Mouse (Mus musculus) MEL (cell line): ENCODE measurements around the gene Rpn2. TPM values are rescaled to one million over a fixed set of nuclear protein-coding genes. Genes with fewer than 3 reads are reported as not detected.

Experiments used
- DNase-seq: peaks from one replicate; pipeline ENCODE4 v3.0.0; 2011; ENCODE audit warnings: low read depth, low spot score
- H3K27ac ChIP-seq: 2 replicates; pipeline ENCODE4 v1.5.1; 2012; ENCODE audit warnings: low read depth, mild to moderate bottlenecking, control low read depth, low read length, moderate library complexity; ENCODE audit not compliant: control insufficient read depth
- H3K27me3 ChIP-seq, 2 experiments: fragments of 150-350 bp in 1 of 2; sonication (generic) in 1 of 2; 2 replicates each; pipeline ENCODE4 v1.6.1; 2012; ENCODE audit warnings: low read length in 2 of 2, mild to moderate bottlenecking in 2 of 2, improper control_type of control experiment in 1 of 2, moderate library complexity in 1 of 2; ENCODE audit not compliant: insufficient read depth in 2 of 2, control insufficient read depth in 1 of 2
- H3K36me3 ChIP-seq, 2 experiments: 2 replicates each; pipeline ENCODE4 v1.6.1; 2012 to 2014; ENCODE audit warnings: low read length in 2 of 2, improper control_type of control experiment in 1 of 2, inconsistent platforms in 1 of 2, mild to moderate bottlenecking in 1 of 2; ENCODE audit not compliant: insufficient read depth in 2 of 2, control insufficient read depth in 1 of 2
- H3K4me1 ChIP-seq, 2 experiments: fragments of 150-350 bp in 1 of 2; sonication (generic) in 1 of 2; 2 replicates each; pipeline ENCODE4 v1.6.1; 2012; ENCODE audit warnings: low read length in 2 of 2, improper control_type of control experiment in 1 of 2, mild to moderate bottlenecking in 1 of 2; ENCODE audit not compliant: insufficient read depth in 2 of 2, control insufficient read depth in 1 of 2
- H3K4me3 ChIP-seq, 2 experiments: fragments of 150-350 bp in 1 of 2; sonication (generic) in 1 of 2; 2 replicates each; pipeline ENCODE4 v1.5.1; 2012; ENCODE audit warnings: low read depth in 2 of 2, low read length in 2 of 2, mild to moderate bottlenecking in 2 of 2, moderate library complexity in 2 of 2, control low read depth in 1 of 2, improper control_type of control experiment in 1 of 2; ENCODE audit not compliant: control insufficient read depth in 1 of 2, insufficient read depth in 1 of 2
- H3K79me2 ChIP-seq: 2 replicates; pipeline ENCODE4 v1.6.1; 2012; ENCODE audit warnings: mild to moderate bottlenecking, low read length, moderate library complexity; ENCODE audit not compliant: control insufficient read depth, poor library complexity, insufficient read depth
- H3K9ac ChIP-seq: 2 replicates; pipeline ENCODE4 v1.6.1; 2012; ENCODE audit warnings: low read depth, mild to moderate bottlenecking, control low read depth, low read length, moderate library complexity; ENCODE audit not compliant: control insufficient read depth, poor library complexity, severe bottlenecking
- H3K9me3 ChIP-seq: fragments of 150-350 bp; sonication (generic); replicated peaks from 2 replicates; pipeline ENCODE4 v1.6.1; 2012; ENCODE audit warnings: mild to moderate bottlenecking, low read length, improper control_type of control experiment, moderate library complexity; ENCODE audit not compliant: insufficient read depth
- CHD2 ChIP-seq: IDR thresholded peaks from 2 replicates; pipeline ENCODE4 v1.6.1; 2011; ENCODE audit warnings: low read length, improper control_type of control experiment
- CTCF ChIP-seq, 3 experiments: IDR thresholded peaks in 2 of 3; conservative IDR thresholded peaks in 1 of 3; 2 replicates each; pipeline ENCODE4 v1.5.1; 2011 to 2012; ENCODE audit warnings: low read length in 3 of 3, low read depth in 2 of 3, mild to moderate bottlenecking in 2 of 3, improper control_type of control experiment in 1 of 3, inconsistent platforms in 1 of 3, mixed read lengths in 1 of 3, moderate library complexity in 1 of 3; ENCODE audit not compliant: control insufficient read depth in 1 of 3, insufficient read depth in 1 of 3, poor library complexity in 1 of 3, severe bottlenecking in 1 of 3
- E2F4 ChIP-seq: IDR thresholded peaks from 2 replicates; pipeline ENCODE4 v1.6.1; 2011; ENCODE audit warnings: low read depth, low read length, improper control_type of control experiment, borderline replicate concordance
- ELF1 ChIP-seq: IDR thresholded peaks from 2 replicates; pipeline ENCODE4 v1.6.1; 2014; ENCODE audit warnings: low read depth, mild to moderate bottlenecking, inconsistent platforms, low read length, improper control_type of control experiment, moderate library complexity
- ETS1 ChIP-seq: IDR thresholded peaks from 2 replicates; pipeline ENCODE4 v1.6.1; 2012; ENCODE audit warnings: low read depth, mild to moderate bottlenecking, inconsistent platforms, low read length, improper control_type of control experiment, moderate library complexity
- GABPA ChIP-seq: IDR thresholded peaks from 2 replicates; pipeline ENCODE4 v1.6.1; 2012; ENCODE audit warnings: low read depth, mild to moderate bottlenecking, inconsistent platforms, low read length, improper control_type of control experiment, moderate library complexity
- GATA1 ChIP-seq: IDR thresholded peaks from 2 replicates; pipeline ENCODE4 v1.6.1; 2011; ENCODE audit warnings: low read depth, low read length, improper control_type of control experiment
- HCFC1 ChIP-seq: IDR thresholded peaks from 2 replicates; pipeline ENCODE4 v1.6.1; 2012; ENCODE audit warnings: low read depth, mild to moderate bottlenecking, inconsistent platforms, low read length, improper control_type of control experiment, moderate library complexity
- JUND ChIP-seq: IDR thresholded peaks from 2 replicates; pipeline ENCODE4 v1.6.1; 2011; ENCODE audit warnings: low read depth, mild to moderate bottlenecking, improper control_type of control experiment, low read length
- KAT2A ChIP-seq: conservative IDR thresholded peaks from 2 replicates; pipeline ENCODE4 v1.6.1; 2012; ENCODE audit warnings: low read depth, low read length, improper control_type of control experiment, inconsistent platforms
- MAZ ChIP-seq: IDR thresholded peaks from 2 replicates; pipeline ENCODE4 v1.6.1; 2012; ENCODE audit warnings: low read depth, mild to moderate bottlenecking, inconsistent platforms, low read length, improper control_type of control experiment
- MXI1 ChIP-seq: IDR thresholded peaks from 2 replicates; pipeline ENCODE4 v1.6.1; 2011; ENCODE audit warnings: mild to moderate bottlenecking, low read depth, low read length, improper control_type of control experiment
- MYB ChIP-seq: IDR thresholded peaks from 2 replicates; pipeline ENCODE4 v1.6.1; 2011; ENCODE audit warnings: mild to moderate bottlenecking, low read depth, low read length, improper control_type of control experiment
- MYC ChIP-seq: IDR thresholded peaks from 2 replicates; pipeline ENCODE4 v1.6.1; 2011; ENCODE audit warnings: low read depth, mild to moderate bottlenecking, low read length, improper control_type of control experiment, moderate library complexity
- NRF1 ChIP-seq: IDR thresholded peaks from 2 replicates; pipeline ENCODE4 v1.6.1; 2014; ENCODE audit warnings: low read depth, mild to moderate bottlenecking, inconsistent platforms, low read length, improper control_type of control experiment, moderate library complexity; ENCODE audit not compliant: poor library complexity, insufficient read depth, severe bottlenecking
- POLR2AphosphoS2 ChIP-seq: IDR thresholded peaks from 2 replicates; pipeline ENCODE4 v1.6.1; 2011; ENCODE audit warnings: low read length, improper control_type of control experiment
- RAD21 ChIP-seq: IDR thresholded peaks from 2 replicates; pipeline ENCODE4 v1.6.1; 2011; ENCODE audit warnings: mild to moderate bottlenecking, low read depth, low read length, improper control_type of control experiment
- RCOR1 ChIP-seq: IDR thresholded peaks from 2 replicates; pipeline ENCODE4 v1.6.1; 2012; ENCODE audit warnings: low read depth, mild to moderate bottlenecking, inconsistent platforms, low read length, improper control_type of control experiment
- SIN3A ChIP-seq: IDR thresholded peaks from 2 replicates; pipeline ENCODE4 v1.6.1; 2012; ENCODE audit warnings: low read length, improper control_type of control experiment, inconsistent platforms
- SMC3 ChIP-seq: IDR thresholded peaks from 2 replicates; pipeline ENCODE4 v1.6.1; 2011; ENCODE audit warnings: low read depth, low read length, improper control_type of control experiment
- TAL1 ChIP-seq: IDR thresholded peaks from 2 replicates; pipeline ENCODE4 v1.6.1; 2012; ENCODE audit warnings: mild to moderate bottlenecking, inconsistent platforms, low read length, moderate library complexity, mixed read lengths
- TBP ChIP-seq: IDR thresholded peaks from 2 replicates; pipeline ENCODE4 v1.8.0; 2011; ENCODE audit warnings: low read depth, low read length, improper control_type of control experiment
- TCF12 ChIP-seq: IDR thresholded peaks from 2 replicates; pipeline ENCODE4 v1.6.1; 2014; ENCODE audit warnings: low read depth, mild to moderate bottlenecking, inconsistent platforms, low read length, improper control_type of control experiment, moderate library complexity
- UBTF ChIP-seq: IDR thresholded peaks from 2 replicates; pipeline ENCODE4 v1.6.1; 2012; ENCODE audit warnings: low read depth, mild to moderate bottlenecking, inconsistent platforms, low read length, improper control_type of control experiment, moderate library complexity, borderline replicate concordance; ENCODE audit not compliant: insufficient read depth
- USF1 ChIP-seq: IDR thresholded peaks from 2 replicates; pipeline ENCODE4 v1.6.1; 2014; ENCODE audit warnings: low read depth, mild to moderate bottlenecking, inconsistent platforms, low read length, improper control_type of control experiment, moderate library complexity
- ZKSCAN1 ChIP-seq: IDR thresholded peaks from 2 replicates; pipeline ENCODE4 v1.6.1; 2012; ENCODE audit warnings: low read depth, mild to moderate bottlenecking, inconsistent platforms, low read length, improper control_type of control experiment, moderate library complexity
- ZNF384 ChIP-seq: IDR thresholded peaks from 2 replicates; pipeline ENCODE4 v1.6.1; 2012; ENCODE audit warnings: low read depth, mild to moderate bottlenecking, inconsistent platforms, low read length, improper control_type of control experiment
- polyA plus RNA-seq, 2 experiments: library from polyadenylated mRNA; stranded (reverse) in 1 of 2; unstranded in 1 of 2; fragments of >175 nt in 1 of 2; fragments of >200 nt in 1 of 2; gene quantifications; 2 replicates each; pipeline versions ENCODE4 v1.2.1 to v1.2.4; 2012; ENCODE audit warnings: low replicate concordance in 2 of 2, low read depth in 1 of 2; ENCODE audit not compliant: insufficient read length in 2 of 2, insufficient read depth in 1 of 2, missing spikeins in 1 of 2
- total RNA-seq: library from RNA; depleted of rRNA; stranded (reverse); fragments of 300-350 nt; gene quantifications from 2 replicates; pipeline ENCODE4 v1.2.3, GENCODE M21; 2012

The Rpn2 gene
- total and polyA plus RNA-seq, 3 experiments: 284 to 316 (median 310) TPM

DNA sequence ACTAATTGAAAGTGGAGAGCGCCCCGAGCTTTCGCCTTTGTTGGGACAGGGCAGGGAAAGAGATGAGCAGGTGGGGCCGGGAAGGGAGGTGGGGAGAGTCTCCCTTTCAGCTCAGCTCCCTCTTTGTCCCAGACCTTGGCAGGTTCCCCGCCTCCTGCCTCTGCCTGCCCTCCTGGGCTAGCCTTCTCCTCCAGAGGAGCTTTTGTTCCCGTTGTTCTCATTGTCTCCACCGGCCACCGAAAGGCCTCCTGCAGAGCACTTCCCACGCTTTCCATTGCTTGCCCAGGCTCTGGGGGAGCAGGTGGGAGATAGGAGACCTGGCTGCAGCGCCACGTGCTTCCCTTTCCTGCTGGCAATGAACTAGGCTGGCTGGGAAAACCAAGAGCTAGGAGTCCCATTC is 49.8 kb downstream of the Rpn2 start:
- Histone ChIP-seq H3K27me3 (peaks cover 0 to 2% of the 10 kb centered on the region in 2 experiments; a peak in 1 of 4 replicates), H3K9ac (no peak overlapping the region), H3K79me2 (no peaks in the 10 kb centered on the region), H3K9me3 (no peaks in the 10 kb centered on the region), H3K36me3 (no peaks in the 10 kb centered on the region; a peak in 1 of 4 replicates), H3K27ac (no peak overlapping the region), H3K4me1 (peaks cover 0 to 4% of the 10 kb centered on the region in 2 experiments; a peak in 1 of 4 replicates), H3K4me3 (peak overlapping the region in 1 of 2 experiments; percentile 11; a peak in 1 of 4 replicates)
- TF ChIP-seq TCF12 (no peak), USF1 (peak; percentile 57; the same call in 1 of the 2 replicates)
- no peak for DNase-seq

DNA sequence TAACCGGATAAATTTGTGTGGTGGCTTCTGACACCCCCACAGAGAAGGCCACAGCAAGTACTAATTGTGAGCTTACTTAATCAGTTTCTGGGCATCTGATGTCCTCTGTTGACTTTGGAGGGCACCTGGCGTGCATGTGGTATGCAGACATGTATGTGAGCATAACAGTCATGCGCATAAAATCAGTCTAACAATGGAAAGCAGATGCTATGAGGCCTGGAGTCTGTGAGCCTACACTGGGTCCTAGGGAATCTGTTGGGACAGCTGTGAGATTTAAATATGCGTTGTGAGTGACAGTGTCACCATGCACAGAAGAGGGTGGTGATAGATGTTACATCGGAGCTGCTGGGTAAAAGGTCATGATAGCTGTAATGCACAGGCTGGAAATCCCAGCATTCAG is 53.2 kb downstream of the Rpn2 start:
- H3K9ac ChIP-seq: no peak overlapping the region
- no peak for DNase-seq
- H3K79me2 ChIP-seq: no peaks in the 10 kb centered on the region
- H3K4me3 ChIP-seq: no peak overlapping the region
- H3K9me3 ChIP-seq: no peaks in the 10 kb centered on the region
- H3K4me1 ChIP-seq: peaks cover 0 to 4% of the 10 kb centered on the region in 2 experiments; a peak in 1 of 4 replicates
- no peaks in the 10 kb centered on the region for H3K36me3 ChIP-seq
- TF ChIP-seq JUND (no peak), CHD2 (no peak), ELF1 (no peak), CTCF (IDR thresholded peaks at IDR 0.05 in 2 of 3, conservative IDR thresholded peaks at IDR 0.05 in 1 of 3; ENCODE audit: control insufficient read depth in 1 of 3, insufficient read depth in 1 of 3, low read depth in 2 of 3, low read length in 3 of 3, poor library complexity in 1 of 3, severe bottlenecking in 1 of 3) (no peak), GABPA (no peak), ZKSCAN1 (no peak), KAT2A (no peak), RCOR1 (no peak), SMC3 (no peak), E2F4 (no peak), ETS1 (no peak), MAZ (no peak), SIN3A (no peak), RAD21 (no peak), MYC (no peak)
- peaks cover 0 to 2% of the 10 kb centered on the region in 2 experiments; a peak in 1 of 4 replicates for H3K27me3 ChIP-seq
- H3K27ac ChIP-seq: no peak overlapping the region

DNA sequence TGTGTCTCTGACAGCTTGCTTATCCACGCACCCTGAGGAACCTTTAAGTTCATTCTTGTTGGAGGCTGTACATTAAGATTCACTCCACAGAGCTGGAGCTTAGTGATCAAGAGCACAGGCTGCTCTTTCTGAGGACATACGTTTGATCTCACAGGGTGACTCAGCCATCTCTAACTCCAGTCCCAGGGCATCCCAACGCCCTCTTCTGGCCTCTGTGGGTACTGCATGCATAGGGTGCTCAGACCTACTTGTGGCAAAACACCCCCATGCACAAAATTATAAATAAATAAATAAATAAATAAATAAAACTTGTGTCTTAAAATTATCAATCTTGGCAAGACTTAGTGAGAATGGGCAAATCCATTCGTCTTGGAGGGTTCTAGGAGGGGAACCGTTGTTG is 59.8 kb downstream of the Rpn2 start:
- no peak overlapping the region for H3K9ac ChIP-seq
- no peaks in the 10 kb centered on the region for H3K9me3 ChIP-seq
- H3K36me3 ChIP-seq: no peaks in the 10 kb centered on the region
- no peak overlapping the region for H3K27ac ChIP-seq
- no peaks in the 10 kb centered on the region for H3K79me2 ChIP-seq
- no peaks in the 10 kb centered on the region; a peak in 1 of 4 replicates for H3K27me3 ChIP-seq
- no peak overlapping the region for H3K4me3 ChIP-seq
- peak; percentile 80 for DNase-seq
- no peaks in the 10 kb centered on the region for H3K4me1 ChIP-seq
- TF ChIP-seq TBP (no peak), CTCF (IDR thresholded peaks at IDR 0.05 in 2 of 3, conservative IDR thresholded peaks at IDR 0.05 in 1 of 3; ENCODE audit: control insufficient read depth in 1 of 3, insufficient read depth in 1 of 3, low read depth in 2 of 3, low read length in 3 of 3, poor library complexity in 1 of 3, severe bottlenecking in 1 of 3) (peak; percentile 46 to 74 (median 69)), TAL1 (no peak), ZKSCAN1 (no peak), ELF1 (no peak), MXI1 (no peak), POLR2AphosphoS2 (no peak), ZNF384 (no peak), MYB (no peak), HCFC1 (no peak), SMC3 (peak; percentile 43), GATA1 (no peak), NRF1 (no peak), RAD21 (peak; percentile 1; the same call in 1 of the 2 replicates), E2F4 (no peak), UBTF (no peak)
